Mouse (Mus musculus) brown adipose tissue, adult 24 weeks (tissue): ENCODE data around the gene Tent5b. TPM values are rescaled to one million over a fixed set of nuclear protein-coding genes. Genes with fewer than 3 reads are reported as not detected.

Experiments used
- H3K27ac ChIP-seq: fragments of 200-500 bp; replicated peaks from 2 replicates; pipeline ENCODE4 v1.5.1; 2012; ENCODE audit warnings: low read depth, mild to moderate bottlenecking, low read length
- H3K4me1 ChIP-seq: fragments of 200-500 bp; 2 replicates; pipeline ENCODE4 v1.6.1; 2012; ENCODE audit warnings: low read length, mixed read lengths; ENCODE audit not compliant: control insufficient read depth, insufficient read depth, insufficient read length
- H3K4me3 ChIP-seq: fragments of 200-500 bp; 2 replicates; pipeline ENCODE4 v1.5.1; 2012; ENCODE audit warnings: low read depth, mild to moderate bottlenecking, low read length, moderate library complexity; ENCODE audit not compliant: insufficient read depth
- polyA plus RNA-seq: library from polyadenylated mRNA; stranded (reverse); fragments of >200 nt; gene quantifications from 2 replicates; pipeline ENCODE4 v1.2.4, GENCODE M21; 2012; ENCODE audit not compliant: missing spikeins, insufficient read depth, insufficient read length

The Tent5b gene
- 0.44 TPM in 1 of 2 replicates, not detected in the other for polyA plus RNA-seq

DNA sequence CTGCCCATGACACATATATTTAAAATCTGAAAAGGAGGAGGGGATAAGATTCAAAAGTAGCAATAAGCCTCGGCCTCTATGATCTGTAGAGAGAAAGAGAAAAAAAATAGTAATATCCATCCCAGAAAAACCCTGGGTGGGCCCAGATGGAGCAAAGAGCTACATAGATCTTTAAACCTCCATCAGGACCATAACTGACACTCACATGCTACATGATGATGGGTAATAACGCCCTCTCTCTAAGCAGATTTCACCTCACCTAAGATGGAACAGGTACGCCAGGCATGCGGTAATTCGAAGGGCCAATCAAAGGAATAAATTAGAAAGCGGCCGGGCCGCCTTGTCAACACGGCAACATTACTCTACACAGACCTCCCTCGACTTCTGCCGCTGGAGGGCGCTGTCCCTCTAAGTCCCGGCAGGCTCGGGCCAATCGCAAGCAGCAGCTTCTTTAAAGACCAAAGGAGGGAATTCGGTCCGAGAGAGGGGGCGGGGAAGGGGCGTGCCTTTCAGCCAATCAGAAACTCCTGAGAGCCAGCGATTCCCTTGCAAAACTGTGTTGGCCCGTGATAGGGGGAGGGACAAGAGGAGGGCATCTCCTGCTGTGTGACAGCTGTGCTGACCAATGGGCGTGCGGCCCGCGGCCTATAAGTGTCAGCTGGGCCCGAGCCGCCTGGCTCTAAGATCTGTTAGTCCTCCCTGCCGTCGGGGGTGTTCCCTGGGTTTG, at the start of gene Tent5b:
TSS of gene Tent5b (plus strand) at position 675 of the 727 bp plus-strand sequence.
- no peak within 1 kb of the TSS for H3K27ac ChIP-seq
- peaks cover 5% of the 10 kb centered on the region; the same call in 1 of the 2 replicates for H3K4me1 ChIP-seq
- peak within 1 kb of the TSS; percentile 52 for H3K4me3 ChIP-seq

GRCm38 (mm10) chr4:133431508-133431907, 48.4 kb upstream of the Tent5b start:
- Histone ChIP-seq H3K27ac (no peak overlapping the region), H3K4me1 (no peaks in the 10 kb centered on the region), H3K4me3 (no peak overlapping the region)

- Histone ChIP-seq H3K27ac (no peak overlapping the region), H3K4me3 (no peak overlapping the region), H3K4me1 (no peaks in the 10 kb centered on the region)
Observed at GRCm38 (mm10) chr4:133432560-133433171, 47.3 kb upstream of the Tent5b start.

DNA sequence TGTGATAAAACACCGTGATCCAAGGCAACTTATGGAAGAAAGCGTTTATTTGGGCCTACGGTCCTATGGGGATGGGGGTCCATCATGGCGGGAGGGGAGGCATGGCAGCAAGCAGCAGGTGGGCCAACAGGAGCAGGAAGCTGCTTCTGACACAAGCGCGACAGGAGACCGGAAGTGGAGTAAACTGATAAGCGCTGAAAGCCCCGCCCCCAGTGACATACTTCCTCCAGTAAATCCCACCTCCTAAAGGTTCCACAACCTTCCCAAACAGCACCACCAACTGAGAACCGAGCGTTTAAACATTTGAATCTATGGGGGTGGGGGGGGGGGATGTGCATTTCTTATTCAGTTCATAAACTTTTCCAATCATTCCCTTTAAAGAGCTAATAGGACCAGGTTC, 44.0 kb upstream of the Tent5b start:
- H3K4me3 ChIP-seq, result no peak overlapping the region
- no peak overlapping the region for H3K27ac ChIP-seq
- H3K4me1 ChIP-seq, result 0 out of 2 replicates have a peak, but pooled peaks cover 3% of the 10 kb centered on the region

DNA sequence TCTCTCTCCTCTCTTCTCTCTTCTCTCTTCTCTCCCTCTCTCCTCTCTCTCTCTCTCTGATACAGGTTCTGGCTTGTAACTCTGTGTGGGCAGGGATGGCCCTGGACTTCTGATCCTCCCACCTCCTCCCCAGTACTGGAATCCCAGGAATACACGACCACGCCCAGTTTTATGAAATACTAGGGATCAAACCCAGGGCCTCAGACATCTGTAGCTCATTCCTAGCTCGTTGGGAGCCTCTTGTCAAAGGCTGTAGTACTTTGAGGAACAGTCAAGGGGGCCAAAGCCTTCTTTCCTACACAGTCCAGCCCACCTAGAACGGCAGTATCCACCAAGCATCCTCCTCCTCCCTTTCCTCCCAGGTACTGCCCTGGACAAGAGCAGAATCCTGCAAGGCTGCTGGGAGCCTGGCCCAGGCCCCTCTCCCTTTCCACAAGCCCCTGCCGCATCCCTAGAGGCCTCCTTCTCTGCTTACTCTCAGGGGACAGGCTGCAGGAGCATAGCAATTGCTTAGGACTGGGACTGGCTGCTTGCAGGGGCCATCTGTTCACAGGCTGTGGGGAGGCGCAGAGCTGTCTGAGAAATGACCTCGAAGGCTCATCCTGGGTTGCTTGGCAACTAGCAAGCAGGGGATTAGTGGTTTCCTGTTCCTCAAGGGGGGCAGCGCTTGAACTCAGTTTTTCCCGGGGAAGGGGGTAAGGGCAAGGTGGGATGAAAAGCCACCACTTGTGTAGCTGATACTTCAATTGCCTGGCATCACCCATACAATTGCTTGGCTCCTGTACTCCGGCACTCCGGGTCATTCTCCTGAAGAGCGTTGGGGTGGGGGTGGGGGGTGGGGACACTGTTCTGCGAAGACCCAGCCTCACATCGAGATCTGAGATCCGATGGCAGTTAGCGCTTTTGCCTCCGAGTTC, 40.2 kb upstream of the Tent5b start:
- Histone ChIP-seq H3K27ac (no peak overlapping the region), H3K4me3 (peak overlapping the region; percentile 35), H3K4me1 (0 out of 2 replicates have a peak, but pooled peaks cover 3% of the 10 kb centered on the region)

DNA sequence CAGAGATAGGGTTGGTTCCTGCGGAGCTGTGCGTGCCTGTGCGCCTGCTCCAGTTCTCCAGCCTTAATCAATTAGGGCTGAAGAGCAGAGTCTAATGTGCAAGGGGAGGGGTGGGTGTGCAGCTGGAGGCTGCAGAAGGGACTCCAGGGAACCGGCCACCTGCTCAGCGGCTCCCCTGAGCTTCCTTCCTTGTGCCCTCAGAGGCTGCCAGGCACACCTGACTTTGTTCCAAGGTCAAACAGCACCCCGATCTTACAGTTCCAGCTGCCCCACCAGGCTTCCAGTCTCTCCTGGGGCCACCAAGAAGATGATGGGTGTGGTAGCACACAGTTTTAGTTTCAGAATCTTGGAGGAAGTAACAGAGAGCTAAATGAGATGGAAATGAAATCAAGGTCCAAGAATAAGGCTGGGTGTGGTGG, 39.5 kb upstream of the Tent5b start:
- H3K4me1 ChIP-seq, result 0 out of 2 replicates have a peak, but pooled peaks cover 3% of the 10 kb centered on the region
- peak overlapping the region; percentile 35 for H3K4me3 ChIP-seq
- H3K27ac ChIP-seq, result no peak overlapping the region

- 0 out of 2 replicates have a peak, but pooled peaks cover 3% of the 10 kb centered on the region for H3K4me1 ChIP-seq
- H3K4me3 ChIP-seq, result no peak overlapping the region
- no peak overlapping the region for H3K27ac ChIP-seq
Observed at GRCm38 (mm10) chr4:133442194-133442593, 37.7 kb upstream of the Tent5b start.

DNA sequence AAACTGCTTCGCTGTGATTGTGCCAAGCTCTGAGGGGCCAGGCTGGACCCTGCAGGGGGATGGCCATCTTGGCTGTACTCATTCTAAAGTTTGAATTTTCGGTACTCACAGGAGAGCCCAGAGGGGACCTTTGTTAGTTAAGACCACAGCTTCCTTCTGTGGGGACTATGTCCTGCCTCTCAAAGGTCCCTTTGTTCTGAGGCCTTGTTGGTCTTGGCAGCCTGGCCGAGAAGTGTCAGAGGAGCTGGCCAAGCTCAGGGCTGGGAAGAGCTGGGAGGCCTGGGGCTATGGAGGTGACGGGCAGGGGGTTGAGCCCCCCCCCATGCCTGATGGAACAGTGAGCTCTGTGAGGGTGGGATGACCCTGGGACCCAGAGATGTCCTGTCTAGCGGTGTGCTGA, 36.8 kb upstream of the Tent5b start:
- Histone ChIP-seq H3K4me1 (0 out of 2 replicates have a peak, but pooled peaks cover 3% of the 10 kb centered on the region), H3K27ac (no peak overlapping the region)

GRCm38 (mm10) chr4:133445727-133446126, 34.2 kb upstream of the Tent5b start:
- Histone ChIP-seq H3K27ac (no peak overlapping the region), H3K4me1 (no peaks in the 10 kb centered on the region), H3K4me3 (no peak overlapping the region)

More for the DNA sequence above, 36.8 kb upstream of the Tent5b start:
- H3K4me3 ChIP-seq, result no peak overlapping the region

DNA sequence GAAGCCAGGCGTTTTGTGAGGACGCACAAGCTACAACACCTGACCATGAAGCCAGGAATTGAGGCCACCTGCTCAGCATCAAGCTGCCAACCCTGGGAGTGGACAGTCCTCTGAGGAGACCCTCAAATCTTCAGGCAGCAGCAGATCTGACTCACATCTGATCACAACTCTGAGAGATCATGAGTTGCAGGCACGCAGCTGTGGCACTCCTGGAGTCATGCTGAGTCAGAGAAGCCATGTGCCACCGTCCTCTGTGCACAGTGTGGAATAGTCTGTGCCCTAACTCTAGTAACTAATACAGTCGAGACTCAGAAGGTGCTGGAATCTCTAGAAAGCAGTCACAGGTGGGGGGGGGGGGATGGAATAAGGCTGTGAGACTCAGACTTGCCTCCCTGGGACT, 32.6 kb upstream of the Tent5b start:
- Histone ChIP-seq H3K4me3 (no peak overlapping the region), H3K4me1 (no peaks in the 10 kb centered on the region)

DNA sequence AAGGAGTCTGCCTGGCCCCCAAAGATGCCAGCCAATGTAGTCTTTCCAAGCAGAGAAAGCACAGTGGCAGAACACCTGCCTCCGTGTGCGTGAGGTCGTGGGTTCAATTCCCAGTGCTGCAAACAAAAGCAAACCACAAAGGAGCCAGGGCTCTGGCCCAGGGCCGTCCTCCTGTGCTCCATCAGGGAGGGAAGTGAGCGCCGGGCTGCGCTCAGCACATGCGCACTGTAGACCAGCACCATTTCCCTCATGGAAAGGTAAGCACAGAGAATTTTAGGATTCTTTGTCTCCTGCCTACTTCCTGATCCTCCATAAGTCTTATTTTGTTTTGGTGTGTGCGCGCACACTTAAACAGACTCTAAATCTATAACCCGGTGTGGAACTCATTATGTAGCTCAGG, 32.0 kb upstream of the Tent5b start:
- no peak overlapping the region for H3K27ac ChIP-seq
- no peak overlapping the region for H3K4me3 ChIP-seq
- no peaks in the 10 kb centered on the region for H3K4me1 ChIP-seq

More for the DNA sequence above, 32.6 kb upstream of the Tent5b start:
- no peak overlapping the region for H3K27ac ChIP-seq

DNA sequence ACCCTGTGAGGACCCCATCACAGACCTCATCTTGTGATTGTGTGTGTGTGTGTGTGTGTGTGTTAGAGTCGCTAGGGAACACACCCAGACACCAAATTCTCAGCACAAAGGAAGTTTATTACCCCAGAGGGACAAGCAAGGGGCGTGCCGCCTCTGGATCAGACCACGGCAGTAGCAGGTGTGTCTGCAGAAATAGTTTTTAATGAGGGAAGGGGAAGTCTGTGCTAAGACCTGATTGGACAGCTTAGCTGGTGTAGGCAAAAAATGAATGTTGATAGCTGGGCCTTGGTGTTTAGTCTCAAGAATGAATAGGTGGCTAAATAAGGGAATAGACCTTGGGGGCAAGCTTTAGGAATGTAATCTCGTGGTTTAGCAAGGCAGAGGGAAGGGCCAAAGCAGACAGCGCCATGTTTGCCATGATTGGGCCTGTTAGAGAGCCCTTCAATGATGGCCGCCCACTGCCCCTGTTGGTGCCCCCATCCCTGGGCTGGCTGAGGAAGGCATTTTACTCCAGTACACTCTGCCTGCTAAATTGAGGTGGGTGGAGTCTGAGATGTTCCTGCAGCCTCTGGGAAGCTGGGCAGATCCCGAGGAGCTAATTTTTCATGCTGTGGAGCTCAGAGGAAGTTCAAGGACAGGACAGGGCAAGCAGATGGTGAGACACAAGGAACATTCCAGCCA, 31.1 kb upstream of the Tent5b start:
- no peaks in the 10 kb centered on the region for H3K4me1 ChIP-seq
- no peak overlapping the region for H3K4me3 ChIP-seq
- no peak overlapping the region for H3K27ac ChIP-seq

- Histone ChIP-seq H3K4me1 (no peaks in the 10 kb centered on the region), H3K27ac (no peak overlapping the region), H3K4me3 (no peak overlapping the region)
Observed at GRCm38 (mm10) chr4:133449726-133450125, 30.2 kb upstream of the Tent5b start.

GRCm38 (mm10) chr4:133451536-133451935, 28.4 kb upstream of the Tent5b start:
- no peak overlapping the region for H3K27ac ChIP-seq
- H3K4me1 ChIP-seq, result no peaks in the 10 kb centered on the region
- H3K4me3 ChIP-seq, result no peak overlapping the region
